Mouse (Mus musculus) megakaryocyte, embryonic 14.5 days (primary cell): Measurements from ENCODE around the gene Prkch. TPM values are rescaled to one million over a fixed set of nuclear protein-coding genes. Genes with fewer than 3 reads are reported as not detected.

Experiments
- H3K27me3 ChIP-seq: replicated peaks from 2 replicates; pipeline ENCODE3; 2012; ENCODE audit warnings: inconsistent platforms
- H3K36me3 ChIP-seq: replicated peaks from 2 replicates; pipeline ENCODE3; 2012; ENCODE audit warnings: low read length, inconsistent platforms, mixed read lengths
- H3K4me1 ChIP-seq: 2 replicates; pipeline ENCODE4 v1.6.1; 2012; ENCODE audit warnings: inconsistent platforms
- H3K4me3 ChIP-seq: replicated peaks from 2 replicates; pipeline ENCODE3; 2012; ENCODE audit warnings: moderate library complexity, mild to moderate bottlenecking, inconsistent platforms
- H3K9me3 ChIP-seq: 2 replicates; pipeline ENCODE4 v1.6.1; 2012; ENCODE audit warnings: inconsistent platforms
- FLI1 ChIP-seq: IDR thresholded peaks from 2 replicates; pipeline ENCODE4 v1.6.1; 2012; ENCODE audit warnings: low read length, inconsistent platforms, mixed read lengths
- GATA1 ChIP-seq: IDR thresholded peaks from 3 replicates; pipeline ENCODE4 v1.6.1; 2012; ENCODE audit warnings: mixed read lengths, low read length, inconsistent platforms, borderline replicate concordance
- polyA plus RNA-seq: library from polyadenylated mRNA; stranded (reverse); fragments of >175 nt; gene quantifications from 2 replicates; pipeline ENCODE4 v1.2.3, GENCODE M21; 2012; ENCODE audit warnings: low replicate concordance; ENCODE audit not compliant: insufficient read depth

The Prkch gene
- polyA plus RNA-seq, 1 experiment: 0.82 TPM

- Histone ChIP-seq H3K27me3 (no peaks in the 10 kb centered on the region), H3K4me3 (no peak overlapping the region), H3K36me3 (no peaks in the 10 kb centered on the region), H3K4me1 (peaks cover 3% of the 10 kb centered on the region; the same call in 1 of the 2 replicates), H3K9me3 (no peaks in the 10 kb centered on the region)
- TF ChIP-seq GATA1 (no peak), FLI1 (no peak)
Observed at GRCm38 (mm10) chr12:73756527-73756926, 171.9 kb downstream of the Prkch start.

GRCm38 (mm10) chr12:73762001-73762400 lies 177.4 kb downstream of the Prkch start:
- Histone ChIP-seq H3K27me3 (peaks cover 7% of the 10 kb centered on the region), H3K4me3 (no peak overlapping the region), H3K36me3 (no peaks in the 10 kb centered on the region), H3K9me3 (no peaks in the 10 kb centered on the region), H3K4me1 (peaks cover 10% of the 10 kb centered on the region)
- TF ChIP-seq FLI1 (no peak), GATA1 (no peak)

GRCm38 (mm10) chr12:73762762-73763161 lies 178.2 kb downstream of the Prkch start:
- H3K4me1 ChIP-seq: peaks cover 8% of the 10 kb centered on the region
- H3K27me3 ChIP-seq: peaks cover 7% of the 10 kb centered on the region
- no peaks in the 10 kb centered on the region for H3K36me3 ChIP-seq
- no peak overlapping the region for H3K4me3 ChIP-seq
- TF ChIP-seq GATA1: no peak
- no peak for TF ChIP-seq FLI1
- no peaks in the 10 kb centered on the region for H3K9me3 ChIP-seq

- no peak for TF ChIP-seq GATA1
- TF ChIP-seq FLI1: no peak
- H3K9me3 ChIP-seq: no peaks in the 10 kb centered on the region
- H3K4me3 ChIP-seq: no peak overlapping the region
- H3K36me3 ChIP-seq: no peaks in the 10 kb centered on the region
- peaks cover 11% of the 10 kb centered on the region for H3K27me3 ChIP-seq
- peaks cover 26% of the 10 kb centered on the region for H3K4me1 ChIP-seq
Observed at GRCm38 (mm10) chr12:73764649-73765525, 180.3 kb downstream of the Prkch start.

GRCm38 (mm10) chr12:73766152-73766551 lies 181.6 kb downstream of the Prkch start:
- no peak overlapping the region for H3K4me3 ChIP-seq
- H3K9me3 ChIP-seq: no peaks in the 10 kb centered on the region
- H3K4me1 ChIP-seq: peaks cover 26% of the 10 kb centered on the region
- H3K36me3 ChIP-seq: no peaks in the 10 kb centered on the region
- peaks cover 11% of the 10 kb centered on the region for H3K27me3 ChIP-seq
- TF ChIP-seq GATA1 (no peak), FLI1 (no peak)

- peaks cover 12% of the 10 kb centered on the region for H3K27me3 ChIP-seq
- no peaks in the 10 kb centered on the region for H3K36me3 ChIP-seq
- H3K4me3 ChIP-seq: peak overlapping the region; percentile 29
- no peaks in the 10 kb centered on the region for H3K9me3 ChIP-seq
- H3K4me1 ChIP-seq: peaks cover 26% of the 10 kb centered on the region
- TF ChIP-seq FLI1: no peak
- no peak for TF ChIP-seq GATA1
Observed at GRCm38 (mm10) chr12:73768788-73769187, 184.2 kb downstream of the Prkch start.

- no peak for TF ChIP-seq FLI1
- no peak for TF ChIP-seq GATA1
- H3K36me3 ChIP-seq: no peaks in the 10 kb centered on the region
- H3K4me1 ChIP-seq: peaks cover 26% of the 10 kb centered on the region
- H3K27me3 ChIP-seq: peaks cover 12% of the 10 kb centered on the region
- H3K4me3 ChIP-seq: no peak overlapping the region
- H3K9me3 ChIP-seq: no peaks in the 10 kb centered on the region
Observed at GRCm38 (mm10) chr12:73769536-73769935, 184.9 kb downstream of the Prkch start.

GRCm38 (mm10) chr12:73770771-73771170 lies 186.2 kb downstream of the Prkch start:
- Histone ChIP-seq H3K27me3 (peaks cover 9% of the 10 kb centered on the region), H3K9me3 (no peaks in the 10 kb centered on the region), H3K4me1 (peaks cover 22% of the 10 kb centered on the region), H3K4me3 (no peak overlapping the region), H3K36me3 (no peaks in the 10 kb centered on the region)
- TF ChIP-seq FLI1 (no peak), GATA1 (no peak)

- TF ChIP-seq GATA1: no peak
- TF ChIP-seq FLI1: no peak
- no peaks in the 10 kb centered on the region for H3K36me3 ChIP-seq
- no peak overlapping the region for H3K4me3 ChIP-seq
- peaks cover 15% of the 10 kb centered on the region for H3K4me1 ChIP-seq
- H3K27me3 ChIP-seq: peaks cover 3% of the 10 kb centered on the region
- no peaks in the 10 kb centered on the region for H3K9me3 ChIP-seq
Observed at GRCm38 (mm10) chr12:73774793-73775385, 190.3 kb downstream of the Prkch start.

- Histone ChIP-seq H3K4me1 (peaks cover 17% of the 10 kb centered on the region), H3K4me3 (no peak overlapping the region), H3K36me3 (no peaks in the 10 kb centered on the region), H3K27me3 (peaks cover 5% of the 10 kb centered on the region), H3K9me3 (no peaks in the 10 kb centered on the region)
- TF ChIP-seq GATA1 (no peak), FLI1 (no peak)
Observed at GRCm38 (mm10) chr12:73776401-73776945, 191.9 kb downstream of the Prkch start.
